Mouse (Mus musculus) kidney, embryonic 15.5 days (tissue): ENCODE results near the gene Plce1. TPM values are rescaled to one million over a fixed set of nuclear protein-coding genes. Genes with fewer than 3 reads are reported as not detected.
"Not testable (repeated sequence)": the region's sequence is repeated elsewhere in the genome, so short reads cannot be mapped to it uniquely, and the experiment has no call there.

Source experiments
- ATAC-seq: fragments of 200-750 bp; cut with Nextera tagmentation; replicated peaks from 2 replicates; pipeline ENCODE4 v1.8.0; 2017; ENCODE audit warnings: moderate TSS enrichment; ENCODE audit not compliant: low FRiP score
- H3K27ac ChIP-seq: fragments of 300-500 bp; sonication (generic); 2 replicates; pipeline ENCODE4 v1.5.1; 2015; ENCODE audit warnings: mild to moderate bottlenecking, inconsistent platforms
- H3K27me3 ChIP-seq: fragments of 300-500 bp; sonication (generic); 2 replicates; pipeline ENCODE4 v1.6.1; 2015; ENCODE audit warnings: inconsistent platforms
- H3K36me3 ChIP-seq: fragments of 300-500 bp; sonication (generic); 2 replicates; pipeline ENCODE4 v1.6.1; 2015; ENCODE audit warnings: inconsistent platforms
- H3K4me1 ChIP-seq: fragments of 300-500 bp; sonication (generic); 2 replicates; pipeline ENCODE4 v1.6.1; 2015; ENCODE audit warnings: inconsistent platforms
- H3K4me2 ChIP-seq: fragments of 300-500 bp; sonication (generic); 2 replicates; pipeline ENCODE4 v1.6.1; 2015; ENCODE audit warnings: moderate library complexity, mild to moderate bottlenecking, inconsistent platforms
- H3K4me3 ChIP-seq: fragments of 300-500 bp; sonication (generic); replicated peaks from 2 replicates; pipeline ENCODE4 v1.5.1; 2015; ENCODE audit warnings: mild to moderate bottlenecking, inconsistent platforms
- H3K9ac ChIP-seq: fragments of 300-500 bp; sonication (generic); 2 replicates; pipeline ENCODE4 v1.6.1; 2015; ENCODE audit warnings: mild to moderate bottlenecking, inconsistent platforms
- H3K9me3 ChIP-seq: fragments of 300-500 bp; sonication (generic); replicated peaks from 2 replicates; pipeline ENCODE4 v1.6.1; 2016; ENCODE audit warnings: inconsistent platforms
- WGBS: fragments of 180-500 bp; shearing (Covaris S2); methylation state at CpG from one replicate; pipeline ENCODE4 v1.1.7; 2015; ENCODE audit warnings: mixed read lengths; 5-methylcytosine and 5-hydroxymethylcytosine counted together
- polyA plus RNA-seq: library from polyadenylated mRNA; unstranded; fragments of >200 nt; fragmentation: Nextera tagmentation; extraction: Ambion mirVana; gene quantifications from 2 replicates; pipeline ENCODE4 v1.2.1, GENCODE M21; 2015

The Plce1 gene
- polyA plus RNA-seq, 1 experiment from 2014 or later, result 3.6 TPM

GRCm38 (mm10) chr19:38558816-38559215 lies 77.9 kb downstream of the Plce1 start:
- no peak for ATAC-seq

GRCm38 (mm10) chr19:38561887-38562286 lies 81.0 kb downstream of the Plce1 start:
- not testable (repeated sequence) for H3K27ac ChIP-seq, H3K9ac ChIP-seq, H3K27me3 ChIP-seq, H3K4me3 ChIP-seq, ATAC-seq, H3K4me2 ChIP-seq, H3K36me3 ChIP-seq, H3K9me3 ChIP-seq, H3K4me1 ChIP-seq
- 84% methylated on average over 1 of the region's 1 CpGs for WGBS

More at GRCm38 (mm10) chr19:38558816-38559215, 77.9 kb downstream of the Plce1 start:
- no peaks in the 10 kb centered on the region for H3K9me3 ChIP-seq
- no peak overlapping the region for H3K27ac ChIP-seq
- H3K4me3 ChIP-seq, result no peak overlapping the region
- no peaks in the 10 kb centered on the region for H3K27me3 ChIP-seq
- no peaks in the 10 kb centered on the region for H3K4me1 ChIP-seq
- no peak overlapping the region for H3K4me2 ChIP-seq
- no peaks in the 10 kb centered on the region for H3K36me3 ChIP-seq
- H3K9ac ChIP-seq, result no peak overlapping the region
- WGBS, result 38% methylated on average over 1 of the region's 1 CpGs

- Histone ChIP-seq H3K27ac (no peak overlapping the region), H3K9me3 (no peaks in the 10 kb centered on the region), H3K27me3 (no peaks in the 10 kb centered on the region), H3K4me2 (no peak overlapping the region), H3K4me3 (no peak overlapping the region), H3K36me3 (no peaks in the 10 kb centered on the region), H3K4me1 (peaks cover 9% of the 10 kb centered on the region; the same call in 1 of the 2 replicates), H3K9ac (no peak overlapping the region)
- ATAC-seq, result no peak
These were observed 85.2 kb downstream of the Plce1 start for GRCm38 (mm10) chr19:38566156-38566555.

- Histone ChIP-seq H3K4me2 (peak overlapping the region; percentile 35), H3K36me3 (no peaks in the 10 kb centered on the region)
- WGBS, result 13% methylated on average over 7 of the region's 7 CpGs
These were observed 85.8 kb downstream of the Plce1 start for GRCm38 (mm10) chr19:38566752-38567151.

GRCm38 (mm10) chr19:38567331-38567730 lies 86.4 kb downstream of the Plce1 start:
- peaks cover 9% of the 10 kb centered on the region; the same call in 1 of the 2 replicates for H3K4me1 ChIP-seq
- no peaks in the 10 kb centered on the region for H3K27me3 ChIP-seq
- H3K36me3 ChIP-seq, result no peaks in the 10 kb centered on the region
- no peak overlapping the region for H3K4me3 ChIP-seq
- ATAC-seq, result no peak
- no peak overlapping the region for H3K9ac ChIP-seq
- H3K9me3 ChIP-seq, result no peaks in the 10 kb centered on the region
- H3K27ac ChIP-seq, result no peak overlapping the region
- 63% methylated on average over 5 of the region's 5 CpGs for WGBS
- no peak overlapping the region for H3K4me2 ChIP-seq

More at GRCm38 (mm10) chr19:38566752-38567151, 85.8 kb downstream of the Plce1 start:
- Histone ChIP-seq H3K4me1 (peaks cover 9% of the 10 kb centered on the region; the same call in 1 of the 2 replicates), H3K27ac (no peak overlapping the region), H3K9ac (no peak overlapping the region), H3K27me3 (no peaks in the 10 kb centered on the region), H3K4me3 (no peak overlapping the region), H3K9me3 (no peaks in the 10 kb centered on the region)
- ATAC-seq, result peak; percentile 54; the same call in 1 of the 2 replicates

GRCm38 (mm10) chr19:38578554-38579146 lies 97.7 kb downstream of the Plce1 start:
- no peak for ATAC-seq
- Histone ChIP-seq H3K9ac (no peak overlapping the region), H3K4me1 (0 out of 2 replicates have a peak, but pooled peaks cover 5% of the 10 kb centered on the region), H3K27me3 (no peaks in the 10 kb centered on the region), H3K4me3 (no peak overlapping the region), H3K9me3 (no peaks in the 10 kb centered on the region), H3K27ac (no peak overlapping the region), H3K36me3 (no peaks in the 10 kb centered on the region), H3K4me2 (no peak overlapping the region)
- 27% methylated on average over 8 of the region's 8 CpGs for WGBS

GRCm38 (mm10) chr19:38582861-38583260 lies 102.0 kb downstream of the Plce1 start:
- no peaks in the 10 kb centered on the region for H3K9me3 ChIP-seq
- no peaks in the 10 kb centered on the region for H3K36me3 ChIP-seq
- no peak for ATAC-seq
- no peak overlapping the region for H3K9ac ChIP-seq
- peaks cover 30% of the 10 kb centered on the region for H3K4me1 ChIP-seq
- H3K4me3 ChIP-seq, result no peak overlapping the region
- WGBS, result 58% methylated on average over 1 of the region's 1 CpGs
- H3K27ac ChIP-seq, result 0 out of 2 replicates have a peak overlapping the region, but pooled peaks have one; percentile 27
- H3K4me2 ChIP-seq, result no peak overlapping the region
- H3K27me3 ChIP-seq, result no peaks in the 10 kb centered on the region

GRCm38 (mm10) chr19:38587559-38587958 lies 106.7 kb downstream of the Plce1 start:
- Histone ChIP-seq H3K36me3 (no peaks in the 10 kb centered on the region), H3K9ac (no peak overlapping the region), H3K9me3 (no peaks in the 10 kb centered on the region), H3K27ac (peak overlapping the region; percentile 52; the same call in 1 of the 2 replicates), H3K4me1 (peaks cover 45% of the 10 kb centered on the region), H3K4me2 (no peak overlapping the region), H3K4me3 (no peak overlapping the region), H3K27me3 (no peaks in the 10 kb centered on the region)
- 47% methylated on average over 5 of the region's 5 CpGs for WGBS
- peak; percentile 59 for ATAC-seq

GRCm38 (mm10) chr19:38589466-38589865 lies 108.6 kb downstream of the Plce1 start:
- Histone ChIP-seq H3K27ac (peak overlapping the region; percentile 41; the same call in 1 of the 2 replicates), H3K4me2 (no peak overlapping the region), H3K36me3 (no peaks in the 10 kb centered on the region), H3K4me1 (peaks cover 35% of the 10 kb centered on the region), H3K9ac (no peak overlapping the region), H3K27me3 (no peaks in the 10 kb centered on the region), H3K9me3 (no peaks in the 10 kb centered on the region), H3K4me3 (no peak overlapping the region)
- peak; percentile 53; the same call in 1 of the 2 replicates for ATAC-seq
- 47% methylated on average over 5 of the region's 5 CpGs for WGBS

GRCm38 (mm10) chr19:38589941-38590340 lies 109.0 kb downstream of the Plce1 start:
- no peak overlapping the region for H3K9ac ChIP-seq

GRCm38 (mm10) chr19:38592566-38593224 lies 111.8 kb downstream of the Plce1 start:
- H3K9ac ChIP-seq, result no peak overlapping the region
- H3K27ac ChIP-seq, result no peak overlapping the region
- peaks cover 16% of the 10 kb centered on the region for H3K4me1 ChIP-seq
- H3K9me3 ChIP-seq, result no peaks in the 10 kb centered on the region
- H3K4me3 ChIP-seq, result no peak overlapping the region
- no peaks in the 10 kb centered on the region for H3K27me3 ChIP-seq
- ATAC-seq, result no peak
- no peaks in the 10 kb centered on the region for H3K36me3 ChIP-seq
- no peak overlapping the region for H3K4me2 ChIP-seq
- 83% methylated on average over 7 of the region's 7 CpGs for WGBS

More at GRCm38 (mm10) chr19:38589941-38590340, 109.0 kb downstream of the Plce1 start:
- no peak for ATAC-seq
- H3K4me2 ChIP-seq, result no peak overlapping the region
- no peaks in the 10 kb centered on the region for H3K27me3 ChIP-seq
- H3K4me3 ChIP-seq, result no peak overlapping the region
- no peak overlapping the region for H3K27ac ChIP-seq
- 88% methylated on average over 8 of the region's 8 CpGs for WGBS
- H3K9me3 ChIP-seq, result no peaks in the 10 kb centered on the region
- H3K4me1 ChIP-seq, result peaks cover 35% of the 10 kb centered on the region
- H3K36me3 ChIP-seq, result no peaks in the 10 kb centered on the region

- no peaks in the 10 kb centered on the region for H3K9me3 ChIP-seq
- H3K4me2 ChIP-seq, result no peak overlapping the region
- no peak for ATAC-seq
- H3K9ac ChIP-seq, result no peak overlapping the region
- H3K27me3 ChIP-seq, result no peaks in the 10 kb centered on the region
- no peak overlapping the region for H3K27ac ChIP-seq
- 77% methylated on average over 12 of the region's 12 CpGs for WGBS
- H3K4me3 ChIP-seq, result no peak overlapping the region
- H3K36me3 ChIP-seq, result no peaks in the 10 kb centered on the region
- peaks cover 13% of the 10 kb centered on the region for H3K4me1 ChIP-seq
These were observed 112.5 kb downstream of the Plce1 start for GRCm38 (mm10) chr19:38593225-38593897.
